Mouse (Mus musculus): ENCODE measurements around the gene Arhgef6.

The Arhgef6 gene

DNA sequence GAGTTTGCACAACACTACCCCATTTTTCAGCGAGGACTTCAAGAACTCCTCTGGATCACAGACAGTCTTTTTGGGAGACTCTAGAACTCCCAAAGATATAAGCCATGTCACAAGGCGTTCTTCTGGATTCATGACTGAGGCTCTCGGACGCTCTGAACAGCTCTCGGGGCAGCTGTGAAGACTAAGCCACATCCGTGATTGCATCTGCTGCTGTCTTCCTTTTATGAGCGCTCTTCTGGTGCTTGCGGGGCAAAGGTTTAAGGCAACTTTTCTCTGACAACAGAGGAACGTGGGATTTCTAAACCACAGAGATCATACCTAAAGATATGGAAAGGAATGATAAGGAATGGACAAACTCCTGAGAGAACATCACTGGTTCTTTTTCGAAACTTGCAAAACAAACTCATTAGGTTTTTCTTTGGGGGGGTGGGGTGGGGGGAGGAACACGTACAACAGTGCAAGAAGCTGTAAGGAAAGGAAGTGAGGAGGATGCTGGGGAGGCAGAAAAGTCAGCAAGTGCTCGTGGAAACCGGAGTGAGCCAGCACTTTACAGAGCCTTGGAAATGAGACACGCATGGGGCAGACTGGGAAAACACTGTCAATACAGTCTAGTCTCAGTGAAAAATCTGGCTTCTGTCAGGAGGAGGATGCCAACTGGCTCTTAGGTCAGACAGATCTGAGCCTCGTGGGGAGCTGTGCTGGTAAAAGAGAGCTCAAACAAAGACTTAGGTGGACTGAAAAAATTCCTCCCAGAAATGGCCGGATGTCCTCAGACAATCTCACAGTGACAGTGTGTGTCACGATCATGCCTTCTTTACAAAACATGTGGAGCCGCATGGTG, at the start of gene Arhgef6:
Gene Arhgef6 (minus strand): TSS at position 359 of the 841 bp plus-strand sequence.
- DNase-seq (ENCODE audit: low spot score in 2 of 2) = peak in 1 of 2 experiments; percentile 18

GRCm38 (mm10) chrX:57380915-57381314, 42.4 kb upstream of the Arhgef6 start:
- no peak for DNase-seq (ENCODE audit: low spot score in 2 of 2)

GRCm38 (mm10) chrX:57378579-57378978, 40.0 kb upstream of the Arhgef6 start:
- DNase-seq (ENCODE audit: low spot score in 2 of 2) = no peak

DNA sequence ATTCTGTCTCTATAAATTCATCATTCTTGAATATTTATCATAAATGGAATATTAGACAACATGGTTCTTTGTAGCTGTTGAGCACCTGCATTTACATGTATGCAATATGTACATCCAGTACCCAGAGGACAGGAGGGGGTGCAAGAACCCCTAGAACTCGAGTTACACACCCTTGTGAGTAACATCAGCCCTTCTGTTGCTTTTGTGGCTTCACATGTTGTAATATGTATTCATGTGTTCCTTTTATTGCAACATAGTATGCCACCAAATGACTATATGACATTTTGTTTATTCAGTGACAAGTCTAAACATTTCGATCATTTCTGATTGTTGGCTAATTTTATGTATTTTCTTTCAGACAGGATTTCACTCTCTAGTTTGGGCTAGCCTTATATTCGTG, 38.6 kb upstream of the Arhgef6 start:
- DNase-seq (ENCODE audit: low spot score in 2 of 2) = no peak

- DNase-seq (ENCODE audit: low spot score in 2 of 2) = no peak
Observed at GRCm38 (mm10) chrX:57374029-57374428, 35.5 kb upstream of the Arhgef6 start.

GRCm38 (mm10) chrX:57373543-57373942, 35.0 kb upstream of the Arhgef6 start:
- no peak for DNase-seq (ENCODE audit: low spot score in 2 of 2)

- no peak for DNase-seq (ENCODE audit: low spot score in 2 of 2)
Observed at GRCm38 (mm10) chrX:57372965-57373364, 34.4 kb upstream of the Arhgef6 start.

DNA sequence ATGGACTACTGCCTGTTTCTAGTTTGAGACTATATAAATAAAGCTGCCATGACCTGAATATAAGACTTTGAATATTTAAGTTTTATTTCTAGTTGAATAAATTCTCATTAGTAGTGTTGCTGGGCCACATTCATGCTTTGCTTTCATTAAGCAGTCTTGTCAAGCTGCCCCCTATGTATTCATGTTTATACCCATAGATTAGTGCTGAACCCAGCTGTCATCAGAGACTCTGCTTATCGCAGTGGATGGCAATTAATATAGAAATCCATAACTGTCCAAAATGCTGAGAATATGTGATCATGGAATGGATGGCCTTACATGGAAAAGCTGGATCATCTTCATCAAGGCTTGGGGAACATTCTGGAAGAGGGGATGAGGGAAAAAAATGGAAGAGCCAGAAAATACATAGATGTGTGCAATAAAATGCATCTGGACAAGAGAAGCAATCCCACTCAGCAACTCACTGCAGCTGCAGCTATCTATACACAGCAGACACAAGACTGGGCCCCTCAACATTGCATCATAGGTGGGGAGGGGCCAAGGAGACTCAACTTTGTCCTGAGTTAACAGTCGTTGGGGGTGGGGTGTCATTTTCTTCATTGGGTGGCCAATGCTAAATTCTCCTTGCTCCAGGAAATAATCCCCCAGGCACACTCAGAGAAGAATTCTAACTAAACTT, 26.5 kb upstream of the Arhgef6 start:
- DNase-seq (ENCODE audit: low spot score in 2 of 2) = peak in 1 of 2 experiments; percentile 20

- no peak for DNase-seq (ENCODE audit: low spot score in 2 of 2)
Observed at GRCm38 (mm10) chrX:57359316-57359715, 20.8 kb upstream of the Arhgef6 start.

GRCm38 (mm10) chrX:57339220-57339619, 691 bp upstream of the Arhgef6 start:
- DNase-seq (ENCODE audit: low spot score in 2 of 2) = no peak

DNA sequence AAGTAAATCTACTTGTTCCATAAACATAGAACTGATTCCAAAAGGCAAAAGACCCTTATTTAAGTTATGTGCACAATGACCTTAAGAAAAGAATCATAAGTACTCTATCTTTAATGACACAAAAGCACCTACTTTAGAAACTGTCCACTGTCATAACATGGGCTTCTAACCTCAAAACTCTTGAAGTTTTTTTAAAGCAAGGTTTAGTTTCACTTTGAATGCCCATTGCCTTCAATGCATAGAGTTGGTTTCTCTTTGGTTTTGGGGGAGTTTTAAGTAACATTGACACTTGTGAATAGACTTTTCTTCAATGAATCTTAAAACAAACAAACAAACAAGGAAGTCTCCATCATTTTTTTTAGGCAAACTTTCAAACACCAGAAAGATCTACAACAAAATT, 947 bp downstream of the Arhgef6 start:
- DNase-seq (ENCODE audit: low spot score in 2 of 2) = no peak

DNA sequence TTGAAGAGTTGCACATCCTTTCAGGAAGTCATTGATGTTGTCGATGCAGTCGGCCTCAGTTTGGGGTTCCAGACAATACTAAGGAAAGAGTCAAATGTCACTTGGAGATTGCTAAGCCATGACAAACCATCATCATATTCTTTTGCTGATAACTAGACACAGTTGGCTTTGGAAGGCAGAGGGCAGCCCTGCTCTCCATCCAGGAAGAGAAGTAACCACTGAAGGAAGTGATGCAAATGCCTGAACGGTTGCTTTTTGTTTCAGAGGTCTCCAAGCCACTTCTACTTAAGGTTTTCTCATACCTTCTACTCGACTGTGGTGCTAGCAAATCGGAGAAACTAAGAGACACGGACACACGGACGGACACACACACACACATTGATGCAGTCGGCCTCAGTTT, 1.6 kb downstream of the Arhgef6 start:
- DNase-seq (ENCODE audit: low spot score in 2 of 2) = peak in 1 of 2 experiments; percentile 12

- DNase-seq (ENCODE audit: low spot score in 2 of 2) = no peak
Observed at GRCm38 (mm10) chrX:57335313-57335712, 3.2 kb downstream of the Arhgef6 start.

DNA sequence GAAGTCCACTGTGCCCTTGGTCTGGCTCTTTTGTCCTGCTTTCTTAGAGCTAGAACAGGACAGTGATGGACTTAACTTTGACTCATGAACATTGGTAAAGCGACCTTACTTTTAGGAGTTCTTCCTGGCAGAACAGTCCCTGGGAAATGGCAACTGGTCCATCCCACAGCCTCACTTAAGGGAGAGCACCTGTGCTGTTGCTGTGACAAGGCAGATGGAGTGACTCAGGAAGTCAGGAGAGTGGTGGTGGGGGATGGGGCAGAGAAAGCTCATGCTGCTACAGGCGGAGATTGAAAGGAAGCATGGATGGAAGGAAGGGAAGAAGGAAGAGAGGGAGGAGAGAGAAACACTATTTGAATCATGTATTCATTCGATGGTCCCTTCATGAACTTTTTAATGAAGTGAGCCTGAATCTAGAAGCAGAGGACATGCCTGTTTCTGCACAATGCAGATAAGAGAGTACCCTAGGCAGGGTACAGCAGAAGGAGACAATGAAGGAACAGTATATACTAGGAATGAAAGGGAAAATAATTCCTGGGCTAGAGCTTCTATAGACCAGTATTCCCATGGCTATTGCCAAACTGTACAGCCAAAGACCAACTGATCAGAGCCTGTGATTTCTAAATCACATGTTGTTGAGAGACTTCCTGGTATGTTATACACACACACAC, 10.7 kb downstream of the Arhgef6 start:
- DNase-seq (ENCODE audit: low spot score in 2 of 2) = no peak

- DNase-seq (ENCODE audit: low spot score in 2 of 2) = peak; percentile 10 to 47
Observed at GRCm38 (mm10) chrX:57326487-57327221, 11.9 kb downstream of the Arhgef6 start.

- peak in 1 of 2 experiments; percentile 16 for DNase-seq (ENCODE audit: low spot score in 2 of 2)
Observed at GRCm38 (mm10) chrX:57325861-57326461, 12.6 kb downstream of the Arhgef6 start.

DNA sequence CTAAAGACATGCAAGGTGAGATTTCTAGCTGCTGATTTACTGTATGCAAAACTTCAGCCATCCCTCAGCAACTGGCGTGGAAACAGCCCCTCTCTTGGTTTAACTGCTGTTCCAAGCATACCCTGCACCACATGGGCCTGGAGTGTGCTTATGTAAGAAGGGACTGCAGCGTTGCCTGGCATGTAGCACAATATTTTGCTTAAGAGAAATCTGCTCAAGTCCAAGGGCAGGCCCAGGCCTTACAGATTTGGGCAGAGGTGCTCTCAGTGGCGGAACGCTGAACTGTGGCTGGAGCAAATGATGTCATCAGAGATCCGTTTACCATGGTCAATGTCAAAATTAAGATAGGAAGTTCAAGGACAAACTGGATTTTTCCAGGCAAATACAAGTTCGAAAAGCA, 13.6 kb downstream of the Arhgef6 start:
- no peak for DNase-seq (ENCODE audit: low spot score in 2 of 2)

- no peak for DNase-seq (ENCODE audit: low spot score in 2 of 2)
Observed at GRCm38 (mm10) chrX:57312066-57312465, 26.5 kb downstream of the Arhgef6 start.

DNA sequence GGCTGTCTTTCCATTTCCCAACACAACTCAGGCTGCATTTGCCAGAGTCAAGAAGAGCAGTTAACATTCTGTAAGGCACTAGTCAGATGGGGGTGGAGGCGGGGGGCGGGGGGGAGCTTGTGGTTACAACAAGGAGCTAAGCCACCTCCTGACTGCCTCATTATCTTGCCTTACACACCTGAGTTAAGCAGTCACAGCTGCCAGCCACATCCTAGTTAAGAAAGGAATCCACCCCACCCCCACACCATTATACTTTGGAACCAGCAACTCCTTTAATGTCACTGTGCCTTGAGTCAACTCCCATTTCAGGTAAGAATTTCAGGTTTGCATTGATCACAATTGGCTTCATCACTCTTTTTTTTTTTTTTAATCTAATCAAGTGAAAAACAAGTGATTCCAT, 28.5 kb downstream of the Arhgef6 start:
- DNase-seq (ENCODE audit: low spot score in 2 of 2) = no peak

- no peak for DNase-seq (ENCODE audit: low spot score in 2 of 2)
Observed at GRCm38 (mm10) chrX:57306747-57307146, 31.8 kb downstream of the Arhgef6 start.

- peak; percentile 7 to 30 for DNase-seq (ENCODE audit: low spot score in 2 of 2)
Observed at GRCm38 (mm10) chrX:57304784-57305287, 33.7 kb downstream of the Arhgef6 start.

Measured in spleen, postnatal 10 days (tissue).